Comparison of ENCODE assay signal across 26 mouse cellular contexts in genomic region chr17:89357241-89357640, GRCm38 (mm10).
"Had no signal": no experiment of that assay in that cellular context is flagged by ENCODE, and none has a peak within 500 bp of the region (broad histone marks: within the 10 kb centered on the region; RNA-seq: fewer than 3 reads in every experiment).

No protein-coding gene starts in this region.

- DNase-seq: gastrocnemius, adult 2 months; gastrocnemius, postnatal 10 days; gastrocnemius, postnatal 25 days; heart, adult 18-20 months; heart, postnatal 14 days; heart, postnatal 36 days; kidney, adult 11 months; kidney, adult 2 months; kidney, adult 9 months; kidney, postnatal 14 days; kidney, postnatal 36 days; layer of hippocampus, adult 9-11 months; layer of hippocampus, postnatal 36 days; left cerebral cortex, postnatal 4 days had no signal

- ATAC-seq: hindbrain, postnatal 0 days; intestine, embryonic 16.5 days; liver, embryonic 12.5 days had no signal

- H3K4me3 ChIP-seq: gastrocnemius, adult 2 months; heart, embryonic 13.5 days; heart, embryonic 15.5 days; hindbrain, embryonic 13.5 days; hindbrain, embryonic 15.5 days; kidney, embryonic 15.5 days; limb, embryonic 13.5 days; limb, embryonic 15.5 days; liver, embryonic 12.5 days had no signal

- H3K27ac ChIP-seq: gastrocnemius, adult 2 months; heart, embryonic 13.5 days; heart, embryonic 15.5 days; hindbrain, embryonic 13.5 days; hindbrain, embryonic 15.5 days; hindbrain, postnatal 0 days; kidney, embryonic 15.5 days; kidney, postnatal 0 days; limb, embryonic 13.5 days; limb, embryonic 15.5 days; liver, embryonic 12.5 days; liver, embryonic 14.5 days had no signal
